Mouse (Mus musculus): Measurements from ENCODE around the gene 6030468B19Rik.
"Not testable (repeated sequence)": the region's sequence is repeated elsewhere in the genome, so short reads cannot be mapped to it uniquely, and the experiment has no call there.

Gene 6030468B19Rik

GRCm38 (mm10) chr11:117809407-117810311 lies 12.2 kb downstream of the 6030468B19Rik start, which contains the start of the genes Gm20708 and Syngr2:
Gm20708 (plus strand) TSS chr11:117809668.
Syngr2 (plus strand) TSS chr11:117809668.
- no peak for DNase-seq

- DNase-seq = no peak
Observed at GRCm38 (mm10) chr11:117810401-117811046, 13.1 kb downstream of the 6030468B19Rik start.

GRCm38 (mm10) chr11:117813867-117814266 lies 16.4 kb downstream of the 6030468B19Rik start:
- no peak for DNase-seq

- no peak for DNase-seq
Observed at GRCm38 (mm10) chr11:117814704-117815366, 17.4 kb downstream of the 6030468B19Rik start.

GRCm38 (mm10) chr11:117815850-117816249 lies 18.4 kb downstream of the 6030468B19Rik start:
- DNase-seq = not testable (repeated sequence)

GRCm38 (mm10) chr11:117816389-117816996 lies 19.0 kb downstream of the 6030468B19Rik start:
- no peak for DNase-seq

- DNase-seq = no peak
Observed at GRCm38 (mm10) chr11:117819095-117819494, 21.6 kb downstream of the 6030468B19Rik start.

GRCm38 (mm10) chr11:117820173-117820572 lies 22.7 kb downstream of the 6030468B19Rik start:
- DNase-seq = no peak

- DNase-seq = no peak
Observed at GRCm38 (mm10) chr11:117821868-117822267, 24.4 kb downstream of the 6030468B19Rik start.

- no peak for DNase-seq
Observed at GRCm38 (mm10) chr11:117822728-117823241, 25.3 kb downstream of the 6030468B19Rik start.

- DNase-seq = no peak
Observed at GRCm38 (mm10) chr11:117823411-117823810, 26.0 kb downstream of the 6030468B19Rik start.

GRCm38 (mm10) chr11:117824060-117824969 lies 26.9 kb downstream of the 6030468B19Rik start:
- peak; percentile 63 for DNase-seq

- no peak for DNase-seq
Observed at GRCm38 (mm10) chr11:117825333-117826101, 28.1 kb downstream of the 6030468B19Rik start, which contains the start of the genes Afmid and Tk1. Afmid (plus strand) TSS chr11:117825924. Tk1 (minus strand) TSS chr11:117826092.

GRCm38 (mm10) chr11:117826164-117826563 lies 28.7 kb downstream of the 6030468B19Rik start:
- DNase-seq = no peak

- DNase-seq = no peak
Observed at GRCm38 (mm10) chr11:117826916-117827315, 29.5 kb downstream of the 6030468B19Rik start.

GRCm38 (mm10) chr11:117827386-117827785 lies 29.9 kb downstream of the 6030468B19Rik start:
- no peak for DNase-seq

- DNase-seq = no peak
Observed at GRCm38 (mm10) chr11:117828149-117828887, 30.9 kb downstream of the 6030468B19Rik start.

- no peak for DNase-seq
Observed at GRCm38 (mm10) chr11:117828888-117829604, 31.6 kb downstream of the 6030468B19Rik start.

- no peak for DNase-seq
Observed at GRCm38 (mm10) chr11:117829671-117830215, 32.3 kb downstream of the 6030468B19Rik start.
